Mouse (Mus musculus) kidney, embryonic 16.5 days (tissue): ENCODE results near the gene Vwa7. TPM values are rescaled to one million over a fixed set of nuclear protein-coding genes. Genes with fewer than 3 reads are reported as not detected.
"Not testable (repeated sequence)": the region's sequence is repeated elsewhere in the genome, so short reads cannot be mapped to it uniquely, and the experiment has no call there.

Source experiments
- ATAC-seq: fragments of 200-750 bp; cut with Nextera tagmentation; 2 replicates; pipeline ENCODE4 v1.8.0; 2017; ENCODE audit warnings: moderate TSS enrichment; ENCODE audit not compliant: low FRiP score, low TSS enrichment
- H3K27ac ChIP-seq: fragments of 300-500 bp; sonication (generic); 2 replicates; pipeline ENCODE4 v1.5.1; 2014; ENCODE audit warnings: low read length
- H3K27me3 ChIP-seq: fragments of 300-500 bp; sonication (generic); 2 replicates; pipeline ENCODE4 v1.6.1; 2014; ENCODE audit warnings: low read length, control low read depth, mixed read lengths; ENCODE audit not compliant: insufficient read depth
- H3K36me3 ChIP-seq: fragments of 300-500 bp; sonication (generic); 2 replicates; pipeline ENCODE4 v1.6.1; 2014; ENCODE audit warnings: low read length, control low read depth, mixed read lengths; ENCODE audit not compliant: insufficient read depth
- H3K4me1 ChIP-seq: fragments of 300-500 bp; sonication (generic); 2 replicates; pipeline ENCODE4 v1.6.1; 2014; ENCODE audit warnings: low read length, control low read depth, mixed read lengths; ENCODE audit not compliant: insufficient read depth
- H3K4me2 ChIP-seq: fragments of 300-500 bp; sonication (generic); replicated peaks from 2 replicates; pipeline ENCODE4 v1.6.1; 2014; ENCODE audit warnings: low read depth, low read length
- H3K4me3 ChIP-seq: fragments of 300-500 bp; sonication (generic); 2 replicates; pipeline ENCODE4 v1.5.1; 2014; ENCODE audit warnings: mild to moderate bottlenecking, low read length
- H3K9ac ChIP-seq: fragments of 300-500 bp; sonication (generic); replicated peaks from 2 replicates; pipeline ENCODE4 v1.6.1; 2014; ENCODE audit warnings: low read length
- H3K9me3 ChIP-seq: fragments of 300-500 bp; sonication (generic); 2 replicates; pipeline ENCODE4 v1.6.1; 2016; ENCODE audit warnings: low read length, control low read depth
- WGBS: fragments of 180-500 bp; shearing (Covaris S2); extraction: QIAGEN DNeasy Blood & Tissue Kit; methylation state at CpG from one replicate; pipeline ENCODE4 v1.1.7; 2014; 5-methylcytosine and 5-hydroxymethylcytosine counted together
- polyA plus RNA-seq: library from polyadenylated mRNA; unstranded; fragments of >200 nt; fragmentation: Nextera tagmentation; extraction: Ambion mirVana; gene quantifications from 2 replicates; pipeline ENCODE4 v1.2.1, GENCODE M21; 2015

Vwa7 gene
- 0.21 and 0.31 TPM in 2 replicates for polyA plus RNA-seq

GRCm38 (mm10) chr17:35016376-35016775 lies at the start of gene Vwa7:
Gene Vwa7 (plus strand): TSS chr17:35016579.
- 64% methylated on average over 12 of the region's 12 CpGs for WGBS
- no peak within 1 kb of the TSS; the same call in 1 of the 2 replicates for H3K9ac ChIP-seq
- ATAC-seq, result peak; percentile 39
- H3K36me3 ChIP-seq, result peaks cover 49% of the 10 kb centered on the region
- H3K27me3 ChIP-seq, result no peaks in the 10 kb centered on the region
- peaks cover 2% of the 10 kb centered on the region for H3K4me1 ChIP-seq
- no peak within 1 kb of the TSS for H3K4me3 ChIP-seq
- H3K9me3 ChIP-seq, result no peaks in the 10 kb centered on the region
- H3K27ac ChIP-seq, result no peak within 1 kb of the TSS
- H3K4me2 ChIP-seq, result no peak within 1 kb of the TSS

- peaks cover 23% of the 10 kb centered on the region for H3K27me3 ChIP-seq
- not testable (repeated sequence) for ATAC-seq, H3K9me3 ChIP-seq, H3K4me2 ChIP-seq, H3K4me3 ChIP-seq, H3K4me1 ChIP-seq, H3K36me3 ChIP-seq, H3K27ac ChIP-seq, H3K9ac ChIP-seq
- WGBS, result 68% methylated on average over 6 of the region's 11 CpGs
These were observed 46.6 kb upstream of the Vwa7 start, which contains the start of gene Gm20481 for GRCm38 (mm10) chr17:34969822-34970221. Gene Gm20481 (plus strand): TSS chr17:34969912.

GRCm38 (mm10) chr17:34970850-34971249 lies 45.5 kb upstream of the Vwa7 start:
- 48% methylated on average over 20 of the region's 37 CpGs for WGBS

GRCm38 (mm10) chr17:34971694-34972068 lies 44.7 kb upstream of the Vwa7 start:
- peak overlapping the region; percentile 47 for H3K4me3 ChIP-seq
- H3K4me1 ChIP-seq, H3K9me3 ChIP-seq, H3K9ac ChIP-seq, H3K27ac ChIP-seq, H3K36me3 ChIP-seq: not testable (repeated sequence)
- H3K4me2 ChIP-seq, result peak overlapping the region; percentile 84
- 1% methylated on average over 23 of the region's 43 CpGs for WGBS
- peak; percentile 49; the same call in 1 of the 2 replicates for ATAC-seq
- H3K27me3 ChIP-seq, result peaks cover 23% of the 10 kb centered on the region

More at GRCm38 (mm10) chr17:34970850-34971249, 45.5 kb upstream of the Vwa7 start:
- not testable (repeated sequence) for H3K9me3 ChIP-seq, H3K4me2 ChIP-seq, H3K9ac ChIP-seq, ATAC-seq, H3K27ac ChIP-seq, H3K4me3 ChIP-seq, H3K4me1 ChIP-seq, H3K36me3 ChIP-seq
- peaks cover 23% of the 10 kb centered on the region for H3K27me3 ChIP-seq

- H3K4me1 ChIP-seq, H3K9me3 ChIP-seq, H3K36me3 ChIP-seq: not testable (repeated sequence)
- H3K4me3 ChIP-seq, result peak within 1 kb of the TSS; percentile 47
- under 1% methylated on average over 26 of the region's 33 CpGs for WGBS
- H3K4me2 ChIP-seq, result peak within 1 kb of the TSS; percentile 84
- peak within 1 kb of the TSS; percentile 55 for H3K27ac ChIP-seq
- H3K9ac ChIP-seq, result peak within 1 kb of the TSS; percentile 54
- H3K27me3 ChIP-seq, result peaks cover 23% of the 10 kb centered on the region
- ATAC-seq, result peak; percentile 95
These were observed 44.2 kb upstream of the Vwa7 start, which contains the start of the genes Hspa1a and Hspa1l for GRCm38 (mm10) chr17:34972069-34972749. Gene Hspa1a (minus strand): TSS chr17:34972156. Gene Hspa1l (plus strand): TSS chr17:34972703.

GRCm38 (mm10) chr17:34975581-34976492 lies 40.5 kb upstream of the Vwa7 start:
- ATAC-seq, result no peak
- 76% methylated on average over 3 of the region's 3 CpGs for WGBS
- Histone ChIP-seq H3K4me2 (no peak overlapping the region), H3K36me3 (no peaks in the 10 kb centered on the region), H3K9ac (no peak overlapping the region), H3K27me3 (no peaks in the 10 kb centered on the region), H3K9me3 (no peaks in the 10 kb centered on the region), H3K4me3 (no peak overlapping the region), H3K4me1 (peaks cover 12% of the 10 kb centered on the region), H3K27ac (no peak overlapping the region)

- H3K4me1 ChIP-seq, result peaks cover 16% of the 10 kb centered on the region
- H3K4me2 ChIP-seq, result no peak overlapping the region
- 90% methylated on average over 20 of the region's 20 CpGs for whole genome bisulfite sequencing
- no peak for ATAC-seq
- no peaks in the 10 kb centered on the region for H3K9me3 ChIP-seq
- H3K27me3 ChIP-seq, result no peaks in the 10 kb centered on the region
- no peak overlapping the region for H3K4me3 ChIP-seq
- no peak overlapping the region for H3K27ac ChIP-seq
- H3K9ac ChIP-seq, result no peak overlapping the region
- no peaks in the 10 kb centered on the region for H3K36me3 ChIP-seq
These were observed 39.4 kb upstream of the Vwa7 start for GRCm38 (mm10) chr17:34977000-34977399.

- no peak overlapping the region for H3K4me2 ChIP-seq
- no peak for ATAC-seq
- peaks cover 18% of the 10 kb centered on the region for H3K4me1 ChIP-seq
- H3K27ac ChIP-seq, result no peak overlapping the region
- WGBS, result 90% methylated on average over 27 of the region's 27 CpGs
- no peaks in the 10 kb centered on the region for H3K27me3 ChIP-seq
- H3K9me3 ChIP-seq, result no peaks in the 10 kb centered on the region
- no peaks in the 10 kb centered on the region for H3K36me3 ChIP-seq
- no peak overlapping the region for H3K9ac ChIP-seq
- H3K4me3 ChIP-seq, result no peak overlapping the region
These were observed 38.1 kb upstream of the Vwa7 start for GRCm38 (mm10) chr17:34978239-34978638.

- 87% methylated on average over 4 of the region's 4 CpGs for WGBS
- no peak for ATAC-seq
- H3K9me3 ChIP-seq, result no peaks in the 10 kb centered on the region
- H3K4me3 ChIP-seq, result no peak overlapping the region
- no peak overlapping the region for H3K9ac ChIP-seq
- no peaks in the 10 kb centered on the region for H3K27me3 ChIP-seq
- no peak overlapping the region for H3K27ac ChIP-seq
- H3K36me3 ChIP-seq, result no peaks in the 10 kb centered on the region
- H3K4me1 ChIP-seq, result peaks cover 20% of the 10 kb centered on the region
- no peak overlapping the region for H3K4me2 ChIP-seq
These were observed 36.7 kb upstream of the Vwa7 start for GRCm38 (mm10) chr17:34979631-34980030.
